Mouse (Mus musculus): ENCODE results near the gene Ryr2.

- no peak for TF ChIP-seq CTCF (IDR thresholded peaks at IDR 0.05; ENCODE audit: control insufficient read depth, insufficient read depth, insufficient replicate concordance, low read depth, low read length)
- no peak for TF ChIP-seq POLR2A (IDR thresholded peaks at IDR 0.05; ENCODE audit: control insufficient read depth, low read depth, low read length)
These were observed 203.9 kb downstream of the Ryr2 start for GRCm38 (mm10) chr13:11902856-11903255.
